21 mouse cellular contexts compared by ENCODE assay signal in genomic region chr7:65395891-65396290, GRCm38 (mm10).
A peak's percentile ranks its signal among the peaks of the same experiment; 100 is the strongest.
DNase-seq lines count a peak whose midpoint lies in the region; ATAC-seq and TF ChIP-seq lines count a peak whose summit lies in the region.
"Had no signal": no experiment of that assay in that cellular context is flagged by ENCODE, and none has a peak within 500 bp of the region (broad histone marks: within the 10 kb centered on the region; RNA-seq: fewer than 3 reads in every experiment).

No protein-coding gene starts in this region.

- WGBS in heart, embryonic 10.5 days: 85% methylated on average over 4 of the region's 4 CpGs
- WGBS in midbrain, embryonic 11.5 days: 83% methylated on average over 4 of the region's 4 CpGs
- 83% methylated on average over 4 of the region's 4 CpGs for WGBS in midbrain, embryonic 16.5 days

- intact Hi-C loops in heart, postnatal 36 days (cut with DNase I): loop anchor here (2.0 kb wide), 1 partner anchor 13 kb away; no protein-coding TSS in a partner anchor
- intact Hi-C loops in heart, postnatal 10 days (cut with DNase I): no loop called here

- peaks cover 29% of the 10 kb centered on the region for H3K4me1 ChIP-seq in heart, embryonic 10.5 days
- peaks cover 11% of the 10 kb centered on the region for H3K4me1 ChIP-seq in midbrain, embryonic 11.5 days (ENCODE audit: control insufficient read depth, insufficient read depth, low read length)
- peaks cover 11% of the 10 kb centered on the region; the same call in 1 of the 2 replicates for H3K4me1 ChIP-seq in midbrain, embryonic 16.5 days (ENCODE audit: control insufficient read depth, insufficient read depth, low read length)

- no peaks in the 10 kb centered on the region for H3K36me3 ChIP-seq in heart, embryonic 10.5 days
- no peaks in the 10 kb centered on the region for H3K36me3 ChIP-seq in midbrain, embryonic 11.5 days (ENCODE audit: control insufficient read depth, insufficient read depth, low read length)
- H3K36me3 ChIP-seq in midbrain, embryonic 16.5 days (ENCODE audit: control insufficient read depth, insufficient read depth, low read length): no peaks in the 10 kb centered on the region
- H3K36me3 ChIP-seq: G1E had no signal

- TF ChIP-seq CTCF in layer of hippocampus, adult 2 months (conservative IDR thresholded peaks at IDR 0.05): no peak

- H3K4me2 ChIP-seq in midbrain, embryonic 11.5 days: no peak overlapping the region
- H3K4me2 ChIP-seq in midbrain, embryonic 16.5 days (ENCODE audit: low read length): no peak overlapping the region

- peak; percentile 64 for DNase-seq in heart, adult 11 months
- DNase-seq in heart, postnatal 36 days: no peak
- DNase-seq in heart, embryonic 10.5 days (ENCODE audit: low spot score): no peak
- DNase-seq in heart, postnatal 10 days: no peak
- DNase-seq in layer of hippocampus, adult 2 months (ENCODE audit: low spot score in 2 of 2): no peak
- no peak for DNase-seq in layer of hippocampus, adult 18-20 months (ENCODE audit: low spot score in 2 of 2)
- DNase-seq in midbrain, embryonic 11.5 days (ENCODE audit: low spot score, missing footprints): peak; percentile 59
- DNase-seq: adrenal gland, adult 2 months; adrenal gland, adult 8-10 months; adrenal gland, postnatal 10 days; adrenal gland, postnatal 14 days; adrenal gland, postnatal 25 days; adrenal gland, postnatal 36 days; B cell, adult 2 months; cerebellum, adult 11 months; cerebellum, adult 11-12 months had no signal

- H3K4me3 ChIP-seq in heart, embryonic 10.5 days: no peak overlapping the region
- H3K4me3 ChIP-seq in layer of hippocampus, adult 2 months: no peak overlapping the region
- H3K4me3 ChIP-seq in midbrain, embryonic 11.5 days (ENCODE audit: low read depth, low read length): no peak overlapping the region
- no peak overlapping the region for H3K4me3 ChIP-seq in midbrain, embryonic 16.5 days (ENCODE audit: low read depth, low read length)

- H3K9ac ChIP-seq in midbrain, embryonic 11.5 days (ENCODE audit: low read length): no peak overlapping the region
- H3K9ac ChIP-seq in midbrain, embryonic 16.5 days (ENCODE audit: low read depth, low read length): no peak overlapping the region

- 0 out of 2 replicates have a peak overlapping the region, but pooled peaks have one; percentile 84 for H3K27ac ChIP-seq in heart, embryonic 10.5 days
- 0 out of 2 replicates have a peak overlapping the region, but pooled peaks have one; percentile 82 for H3K27ac ChIP-seq in layer of hippocampus, adult 2 months
- H3K27ac ChIP-seq in midbrain, embryonic 11.5 days (ENCODE audit: low read depth, low read length): no peak overlapping the region
- no peak overlapping the region for H3K27ac ChIP-seq in midbrain, embryonic 16.5 days (ENCODE audit: low read length)

- ATAC-seq in midbrain, embryonic 11.5 days (ENCODE audit: low FRiP score): no peak
- ATAC-seq in midbrain, embryonic 16.5 days: no peak
- ATAC-seq: activated CD4-positive, CD25-positive, alpha-beta regulatory T cell, adult 4 months; CD4-positive, CD25-positive, alpha-beta regulatory T cell, adult 4 months; Patski had no signal

- H3K27me3 ChIP-seq in heart, embryonic 10.5 days (ENCODE audit: insufficient read depth, poor library complexity, severe bottlenecking): no peaks in the 10 kb centered on the region
- H3K27me3 ChIP-seq in midbrain, embryonic 11.5 days (ENCODE audit: control insufficient read depth, insufficient read depth, low read length): no peaks in the 10 kb centered on the region
- H3K27me3 ChIP-seq in midbrain, embryonic 16.5 days (ENCODE audit: control insufficient read depth, insufficient read depth, low read depth, low read length): no peaks in the 10 kb centered on the region
- H3K27me3 ChIP-seq: Patski had no signal

- no peaks in the 10 kb centered on the region for H3K9me3 ChIP-seq in heart, embryonic 10.5 days
- H3K9me3 ChIP-seq in midbrain, embryonic 11.5 days (ENCODE audit: control insufficient read depth, low read length): no peaks in the 10 kb centered on the region
- no peaks in the 10 kb centered on the region for H3K9me3 ChIP-seq in midbrain, embryonic 16.5 days (replicated peaks; ENCODE audit: control insufficient read depth, low read length, poor library complexity, severe bottlenecking)
- H3K9me3 ChIP-seq: G1E had no signal

Comparison
In these comparisons a context has a peak if more than half of its experiments do, and no peak if none do; other contexts are left out.
1. DNase-seq: peak in heart, adult 11 months (single experiment) and midbrain, embryonic 11.5 days (single experiment); none in heart, postnatal 36 days (0 of 2), heart, embryonic 10.5 days (single experiment), heart, postnatal 10 days (0 of 2), layer of hippocampus, adult 2 months (0 of 2) and layer of hippocampus, adult 18-20 months (0 of 2).
2. H3K27ac ChIP-seq: peak in heart, embryonic 10.5 days (single experiment) and layer of hippocampus, adult 2 months (single experiment); none in midbrain, embryonic 11.5 days (single experiment) and midbrain, embryonic 16.5 days (single experiment).